Mouse (Mus musculus) layer of hippocampus, adult 9-10 months (tissue): ENCODE measurements around the gene H2-M10.2.
A peak's percentile ranks its signal among the peaks of the same experiment; 100 is the strongest.

Source experiments
- DNase-seq: peaks from one replicate; pipeline ENCODE4 v3.0.0; 2022; ENCODE audit warnings: low spot score

The H2-M10.2 gene

DNA sequence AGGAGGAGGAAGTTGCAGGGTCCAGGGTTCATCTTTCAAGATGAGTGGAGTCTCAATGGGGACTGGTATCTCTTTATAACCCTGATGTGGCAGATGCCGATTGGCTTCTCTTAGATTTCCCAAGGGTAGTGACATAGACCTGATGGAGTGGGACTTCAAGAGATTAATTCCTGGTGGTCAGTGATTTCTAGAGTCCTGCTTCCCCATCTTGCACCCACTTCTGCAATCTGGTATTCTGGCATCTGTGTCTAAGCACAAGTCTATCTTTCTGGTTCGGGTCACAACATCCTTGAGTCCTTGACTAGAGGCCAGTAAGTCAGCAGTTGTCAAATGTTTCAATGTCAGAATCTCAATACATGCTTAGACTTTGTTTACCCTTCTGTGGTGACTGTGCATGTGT, at the start of gene H2-M10.2:
H2-M10.2 (minus strand) TSS at position 101 of the 400 bp plus-strand sequence.
- no peak for DNase-seq

DNA sequence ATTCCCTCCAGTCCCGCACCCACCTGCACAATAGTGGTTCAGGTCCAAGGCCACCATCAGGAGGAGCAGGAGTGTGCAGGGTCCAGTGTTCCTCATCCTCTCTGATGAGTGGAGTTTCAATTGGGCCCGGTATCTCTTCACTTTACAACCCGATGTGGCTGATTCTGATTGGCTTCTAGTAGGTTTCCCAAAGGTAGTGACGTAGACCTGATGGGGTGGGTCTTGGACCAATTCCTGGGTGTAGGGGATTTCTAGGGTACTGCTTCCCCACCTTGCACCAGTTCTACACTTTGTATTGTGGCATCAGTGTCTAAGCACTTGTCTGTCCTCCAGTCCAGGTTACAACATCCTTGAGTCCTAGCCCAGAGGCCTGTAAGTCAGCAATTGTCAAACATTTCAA, 39.8 kb upstream of the H2-M10.2 start, which contains the start of gene H2-M10.1:
H2-M10.1 (minus strand) TSS at position 101 of the 400 bp plus-strand sequence.
- no peak for DNase-seq

DNA sequence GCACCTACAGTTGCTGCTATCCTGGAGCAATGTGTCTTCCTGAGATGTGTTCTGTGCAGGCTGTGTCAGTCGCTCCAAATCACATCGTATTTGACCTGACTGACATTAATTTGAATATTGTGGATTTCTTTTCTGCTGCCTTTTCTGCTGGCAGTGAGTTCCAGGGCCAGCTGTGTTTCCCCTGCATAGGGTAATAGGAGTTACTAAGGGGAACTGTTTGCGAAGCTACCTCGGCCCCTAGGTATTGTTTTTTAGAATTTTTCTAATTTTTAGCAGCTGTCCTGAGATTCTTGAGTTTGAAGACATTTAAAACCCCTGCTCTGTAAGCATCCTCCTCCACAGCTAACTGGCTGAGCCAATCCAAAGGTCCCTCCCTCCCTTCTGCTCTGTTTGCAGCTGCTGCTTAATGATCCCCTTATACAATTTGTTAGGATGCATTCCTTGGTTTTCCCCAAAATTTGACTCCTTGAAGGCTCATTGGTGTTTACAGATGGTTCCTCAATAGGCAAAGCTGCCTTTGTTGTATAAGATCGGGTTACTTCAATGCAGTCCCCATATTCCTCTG, 29.5 kb upstream of the H2-M10.2 start:
- DNase-seq, result no peak

DNA sequence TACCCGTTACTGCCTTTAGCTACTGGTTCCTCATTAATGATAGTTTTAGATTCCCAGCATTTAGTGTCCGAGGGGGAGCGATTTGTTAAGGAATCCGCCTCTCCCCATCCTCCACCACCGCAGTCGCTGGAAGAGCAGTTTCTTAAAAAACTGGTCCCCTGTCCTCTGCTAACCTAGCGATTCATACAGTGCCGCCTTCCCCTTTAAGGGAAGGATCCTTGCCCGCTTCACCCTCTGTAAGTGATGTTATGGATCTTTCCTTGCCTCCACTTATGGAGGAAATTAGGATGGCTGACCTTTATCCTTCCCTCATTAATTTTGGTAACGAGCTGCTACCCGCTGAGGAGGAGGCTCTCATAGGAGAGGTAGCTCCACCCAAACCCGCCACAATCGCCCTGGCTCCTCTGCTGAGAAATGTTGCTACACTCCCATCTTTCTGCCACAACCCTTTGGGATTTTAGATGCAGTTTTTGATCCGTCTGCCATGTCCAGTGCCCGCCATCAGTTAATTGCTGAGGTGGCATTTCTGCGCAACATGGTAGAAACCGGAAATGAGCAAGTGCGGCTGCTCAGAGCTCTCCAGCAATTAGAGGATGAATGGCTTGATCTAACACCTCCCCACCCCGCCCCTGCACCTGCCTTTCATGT, 28.9 kb upstream of the H2-M10.2 start:
- peak; percentile 57 for DNase-seq

DNA sequence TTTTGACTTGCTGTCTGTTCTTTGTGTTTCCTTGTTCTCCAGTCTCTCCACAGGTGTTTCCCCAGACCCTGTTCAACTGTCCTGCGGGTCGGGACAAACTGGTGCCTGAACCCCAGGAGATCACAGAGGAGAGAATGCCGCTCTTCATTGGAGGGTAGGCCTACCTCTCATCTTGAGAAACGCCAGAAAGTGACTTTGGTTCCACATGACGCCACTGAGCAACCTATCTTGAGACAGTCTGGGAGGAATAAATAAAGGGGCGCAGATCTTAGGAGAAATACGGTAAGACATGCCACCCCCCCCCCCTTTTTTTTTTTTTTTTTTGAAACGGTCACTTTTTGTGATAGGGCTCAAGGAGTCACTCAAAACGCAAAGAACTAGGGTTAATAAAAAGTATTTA, 28.2 kb upstream of the H2-M10.2 start:
- DNase-seq, result no peak

DNA sequence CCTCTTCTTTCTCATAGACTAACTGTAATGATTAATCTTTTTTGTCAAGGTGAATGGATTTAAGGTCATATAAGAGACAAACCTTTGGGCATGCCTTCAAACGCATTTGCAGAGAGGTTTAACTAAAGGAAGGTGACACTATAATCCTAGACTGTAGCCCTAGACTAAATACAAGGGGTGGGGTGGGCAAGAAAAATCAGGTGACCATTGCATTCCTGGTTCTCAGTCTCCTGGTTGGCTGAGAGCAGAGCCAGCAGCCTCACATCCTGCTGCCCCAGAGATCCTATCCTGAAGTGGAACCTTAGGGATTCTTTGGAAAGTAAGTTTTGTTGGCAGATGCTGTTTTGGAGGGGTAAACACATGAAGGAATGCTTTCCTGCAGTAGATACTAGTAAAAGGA, 23.0 kb upstream of the H2-M10.2 start:
- DNase-seq, result no peak

DNA sequence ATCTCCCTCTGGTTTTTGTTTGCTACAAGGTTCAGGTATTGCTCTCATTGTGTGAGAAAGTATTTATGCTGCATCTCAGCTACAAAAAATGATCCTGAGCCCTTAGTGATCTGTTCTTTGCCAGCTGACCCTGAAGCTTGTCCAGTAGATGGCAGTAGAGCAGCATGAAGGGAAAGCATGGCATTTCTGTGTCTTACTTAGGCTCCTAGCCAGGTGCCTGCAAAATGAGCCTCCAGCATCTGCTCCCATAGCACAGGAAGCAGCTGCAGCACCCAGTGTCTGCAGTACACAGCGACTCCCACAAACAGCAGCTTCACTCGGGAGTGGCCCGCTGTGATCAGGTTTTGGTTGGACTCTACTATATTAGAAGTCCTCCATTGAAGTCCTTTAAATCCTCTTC, 22.6 kb upstream of the H2-M10.2 start:
- DNase-seq, result peak; percentile 72

DNA sequence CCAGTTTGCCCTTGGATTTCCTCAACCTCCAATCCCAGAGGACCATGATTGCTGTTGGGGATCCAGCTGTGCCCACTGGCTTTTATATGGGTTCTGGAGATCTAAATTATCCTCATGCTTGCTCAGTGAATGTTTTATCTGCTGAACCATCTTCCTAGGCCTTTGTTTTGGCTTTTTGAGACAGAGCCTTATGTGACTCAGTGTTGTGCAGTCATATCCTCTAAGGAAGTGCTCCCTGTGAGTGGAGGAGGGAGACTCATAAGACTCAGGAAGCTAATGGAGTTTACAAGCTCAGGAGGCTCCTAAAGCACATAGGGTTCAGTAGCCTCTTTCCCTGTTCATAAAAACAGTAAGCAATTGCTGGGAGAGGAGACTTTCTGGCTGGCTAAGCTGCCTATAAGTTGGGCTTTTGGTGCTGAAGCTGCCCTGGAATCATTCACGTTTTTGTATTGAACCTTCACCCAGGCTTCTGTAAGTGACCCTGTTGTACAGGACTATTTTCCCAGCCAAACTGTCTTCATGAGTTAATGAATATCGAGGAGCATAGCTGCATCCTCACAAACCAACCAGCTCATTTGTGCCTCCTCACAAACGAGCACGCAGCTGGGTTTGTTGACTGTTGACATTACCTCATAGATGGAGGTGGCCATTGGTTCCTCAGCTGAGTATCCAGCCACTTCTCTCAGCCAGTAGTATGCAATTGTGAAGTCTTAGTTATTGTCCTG, 4.6 kb downstream of the H2-M10.2 start:
- no peak for DNase-seq

DNA sequence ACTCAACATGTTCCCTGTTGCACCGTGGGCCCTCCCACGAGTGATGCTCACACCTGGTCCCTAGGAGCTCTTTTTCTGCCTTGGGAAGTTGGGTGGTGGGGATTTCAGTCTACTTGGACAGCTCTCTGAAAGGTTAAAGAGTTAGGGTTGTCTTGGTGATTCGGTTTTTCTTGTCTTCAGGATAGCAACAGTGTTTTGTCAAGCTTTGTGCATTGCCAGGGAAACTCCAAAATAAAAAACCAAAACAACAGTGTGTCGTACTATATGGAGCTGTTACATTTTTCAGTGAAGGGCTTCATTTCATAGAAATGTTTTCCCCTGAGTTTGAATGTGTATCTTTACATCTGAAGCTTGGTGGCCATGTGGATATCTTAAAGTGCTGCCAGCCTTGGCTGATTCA, 11.5 kb downstream of the H2-M10.2 start:
- DNase-seq, result no peak

DNA sequence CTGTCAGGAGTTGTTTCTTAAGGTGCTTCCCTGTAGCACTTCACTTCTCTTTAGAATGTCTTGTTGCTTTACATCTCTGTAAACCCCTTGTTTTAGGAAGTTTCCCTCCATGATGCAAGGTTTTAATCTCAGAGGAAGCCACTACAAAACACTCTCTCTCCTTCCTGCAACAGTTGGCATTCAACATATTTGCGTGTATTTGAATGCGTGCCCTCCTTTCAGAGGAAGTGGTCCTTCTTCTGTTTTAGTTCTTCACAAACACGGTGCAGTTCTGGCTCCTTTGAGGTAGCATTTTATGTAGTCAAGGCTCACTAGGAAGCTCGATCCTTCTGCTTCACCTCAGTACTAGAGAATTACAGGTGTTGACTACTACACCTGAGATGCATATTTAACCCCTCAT, 12.5 kb downstream of the H2-M10.2 start:
- no peak for DNase-seq

DNA sequence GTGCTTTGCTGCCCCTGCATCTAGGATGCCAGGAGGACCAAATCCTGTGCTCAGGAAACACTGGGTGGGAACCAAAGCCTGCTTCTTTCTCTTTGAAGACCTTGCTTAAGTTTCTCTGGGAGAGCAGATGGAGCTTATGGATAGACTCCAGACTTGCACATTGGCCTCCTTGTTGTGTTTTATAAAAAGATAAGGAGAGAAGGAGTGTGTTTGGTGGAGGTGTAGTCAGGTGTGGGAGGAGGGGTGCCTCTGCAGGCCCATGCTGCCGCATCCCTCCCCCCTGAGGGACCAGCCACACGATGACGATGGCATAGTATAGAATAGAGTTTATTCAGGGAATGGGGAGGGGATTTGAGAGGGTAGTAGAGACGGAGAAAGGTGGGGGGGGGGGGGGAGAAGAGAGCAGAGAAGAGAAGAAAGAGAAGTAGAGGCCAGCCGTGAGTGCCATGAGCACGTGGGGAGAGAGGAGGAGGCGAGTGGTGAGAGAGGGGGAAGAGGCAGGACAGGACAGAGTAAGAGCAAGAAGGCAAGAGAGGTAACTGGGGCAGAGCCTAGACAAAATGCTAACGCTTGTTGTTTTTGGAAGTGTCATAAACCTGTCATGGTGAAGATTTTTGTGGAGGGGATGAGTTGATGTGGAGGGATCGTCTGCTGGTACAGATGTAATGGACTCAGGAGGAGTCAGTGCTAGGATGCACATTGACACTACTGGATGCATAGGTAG, 13.5 kb downstream of the H2-M10.2 start:
- no peak for DNase-seq

DNA sequence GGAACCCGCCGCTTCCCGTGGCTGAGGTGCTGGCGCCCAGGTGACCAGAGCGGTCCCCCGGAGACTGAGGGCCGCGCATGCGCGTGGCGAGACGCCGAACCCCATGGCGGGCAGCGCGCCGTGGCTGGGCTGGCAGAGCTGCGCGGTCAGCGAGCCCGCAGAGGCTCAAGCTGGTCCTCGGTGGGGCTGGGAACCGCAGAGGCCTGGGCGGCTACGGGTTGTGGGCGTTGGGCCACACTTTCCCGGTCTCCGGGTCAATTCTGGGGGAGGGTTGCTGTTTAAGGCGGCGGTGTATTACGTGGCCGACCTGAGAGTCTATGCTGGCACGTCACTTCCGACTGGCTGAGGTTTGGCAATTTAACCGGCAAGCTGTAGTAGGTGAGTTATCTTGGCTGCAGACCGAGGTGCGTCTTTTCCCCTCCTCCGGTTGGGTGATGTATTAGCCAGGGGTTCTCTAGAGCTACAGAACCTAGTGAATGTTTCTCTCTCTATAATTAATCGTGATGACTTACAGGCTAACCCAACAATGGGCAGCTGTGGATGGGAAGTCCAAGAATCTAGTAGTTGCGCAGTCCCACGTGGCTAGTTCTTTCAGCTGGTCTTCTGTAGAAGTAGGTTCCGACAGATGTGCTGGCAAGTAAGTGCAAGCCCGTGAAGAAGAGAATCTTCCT, 14.6 kb downstream of the H2-M10.2 start, which contains the start of gene Trim39:
Trim39 (minus strand) TSS at position 662 of the 671 bp plus-strand sequence.
- DNase-seq, result peak; percentile 84

DNA sequence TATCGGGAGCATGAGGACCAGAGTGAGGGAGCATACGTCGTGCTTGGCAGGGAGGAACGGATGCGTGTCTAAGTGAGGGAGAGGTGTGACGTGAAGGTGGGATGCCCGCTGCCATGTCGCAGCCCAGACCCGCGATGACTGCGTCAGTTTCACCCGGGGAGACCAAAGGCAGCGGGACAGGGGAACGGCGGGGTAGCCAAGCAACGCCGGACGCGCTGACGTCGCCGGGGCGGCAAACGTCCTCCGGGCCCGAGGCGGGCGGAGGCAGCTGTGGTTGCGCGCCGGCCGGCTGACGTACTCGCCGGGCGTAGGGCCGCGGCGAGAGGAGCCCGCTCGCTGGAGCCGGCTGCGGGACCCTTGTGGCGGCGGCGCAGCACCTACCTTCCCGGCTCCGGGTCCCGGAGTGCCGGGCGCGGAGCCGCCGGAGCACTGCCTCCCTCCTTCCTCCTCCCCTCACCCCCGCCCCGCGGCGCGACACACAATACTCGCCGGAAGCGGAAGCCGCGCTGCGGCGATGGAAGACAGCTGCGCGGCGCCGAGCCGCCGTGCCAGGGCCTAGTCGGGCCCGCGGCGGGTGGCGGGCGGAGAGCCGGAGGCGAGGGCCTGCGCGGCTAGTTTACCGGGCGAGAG, 15.2 kb downstream of the H2-M10.2 start:
- DNase-seq, result peak; percentile 76

DNA sequence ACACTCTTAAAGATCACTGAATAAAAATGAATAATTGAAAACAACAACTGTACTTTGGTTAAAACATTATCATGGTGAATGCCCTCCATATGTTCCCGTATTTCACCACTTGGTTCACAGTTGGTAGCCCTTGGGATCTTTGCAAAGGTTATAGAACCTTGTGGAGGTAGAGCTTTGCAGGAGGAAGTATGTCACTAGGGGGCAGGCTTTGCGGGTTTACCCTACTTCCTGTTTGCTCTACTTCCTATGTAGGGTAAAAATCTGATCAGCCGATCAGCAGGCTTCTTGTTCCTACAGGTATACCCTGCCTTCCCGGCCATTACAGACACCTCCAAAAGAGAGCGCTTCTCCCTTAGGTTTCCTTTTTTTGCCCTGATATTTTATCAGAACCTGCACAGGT, 20.5 kb downstream of the H2-M10.2 start:
- DNase-seq, result no peak

DNA sequence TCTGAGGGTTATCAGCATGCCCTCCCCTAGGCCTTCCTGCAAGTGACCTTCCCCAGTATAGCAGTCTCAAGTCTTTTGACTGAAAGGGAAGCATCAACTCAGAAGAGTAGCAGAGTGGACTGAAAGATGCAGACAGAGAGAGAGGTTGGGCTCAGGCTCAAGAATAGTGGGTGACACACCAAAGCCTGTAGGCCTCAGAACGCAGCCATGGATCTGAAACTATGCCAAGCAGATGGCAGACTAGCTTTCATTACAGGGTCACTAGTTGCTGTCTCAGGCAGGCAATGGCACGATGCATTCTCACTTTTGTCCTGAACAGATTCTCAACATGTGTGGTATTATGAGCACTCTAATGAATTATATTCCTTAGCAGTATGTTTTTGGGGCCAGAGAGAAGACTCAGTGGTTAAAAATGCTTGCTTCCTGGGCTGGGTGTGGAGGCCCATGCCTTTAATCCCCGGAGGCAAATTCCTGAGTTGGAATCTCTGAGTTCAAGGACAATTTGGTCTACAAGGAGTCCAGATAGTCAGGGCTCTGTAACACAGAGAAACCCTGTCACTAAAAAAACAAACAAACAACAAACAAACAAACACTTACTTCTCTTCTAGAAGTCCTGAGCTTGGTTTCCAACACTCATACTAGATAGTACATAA, 21.9 kb downstream of the H2-M10.2 start:
- no peak for DNase-seq

DNA sequence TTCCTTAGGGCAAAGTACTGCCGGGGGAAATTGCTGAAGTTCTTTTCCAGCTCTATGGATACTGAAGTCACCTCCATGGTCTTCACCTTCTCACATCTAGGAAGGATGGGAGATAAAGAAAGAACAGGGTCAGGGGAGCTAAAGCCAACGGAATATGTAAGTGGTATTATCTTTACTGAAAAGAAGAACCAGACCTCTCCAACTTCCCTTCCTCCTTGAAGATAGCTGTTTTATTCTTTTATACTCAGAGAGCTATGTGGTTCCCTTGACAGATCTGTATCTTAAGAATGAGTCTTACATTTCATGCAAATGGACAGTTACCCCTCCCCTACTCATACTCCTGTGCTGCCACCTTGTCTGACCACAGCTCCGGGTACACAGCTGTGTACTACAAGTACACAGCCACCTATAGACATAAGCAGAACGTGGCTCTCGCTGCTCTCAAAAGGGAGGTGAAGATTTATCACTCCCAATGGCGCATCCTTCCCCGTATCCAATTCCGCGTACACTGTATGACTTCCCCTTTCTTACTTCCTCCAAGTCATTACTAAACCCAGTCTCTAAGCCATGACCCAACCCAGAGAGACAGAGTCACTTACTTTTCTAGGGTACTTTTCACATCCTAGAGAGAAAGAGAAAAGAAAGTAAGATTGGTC, 24.7 kb downstream of the H2-M10.2 start:
- no peak for DNase-seq

DNA sequence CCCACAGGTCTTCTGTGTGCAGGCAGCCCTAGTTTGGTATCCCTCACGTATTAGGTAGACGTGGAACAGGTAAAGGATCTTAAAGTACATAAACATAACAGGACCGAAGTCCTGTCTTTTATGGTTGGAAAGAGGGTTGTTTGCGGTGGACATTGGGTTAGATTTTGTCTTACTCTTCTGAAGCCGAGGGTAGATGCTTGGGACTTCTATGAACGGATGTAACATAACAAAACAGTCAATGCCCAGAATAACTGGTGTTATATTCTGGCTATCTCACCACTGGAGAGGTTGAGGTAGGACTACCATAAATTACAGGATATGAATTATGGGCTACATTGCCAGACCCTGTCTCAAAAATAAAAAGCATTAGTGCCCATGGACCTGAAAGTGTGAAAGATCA, 28.3 kb downstream of the H2-M10.2 start, which contains the start of gene Rpp21:
Rpp21 (minus strand) TSS at position 101 of the 400 bp plus-strand sequence.
- DNase-seq, result no peak

DNA sequence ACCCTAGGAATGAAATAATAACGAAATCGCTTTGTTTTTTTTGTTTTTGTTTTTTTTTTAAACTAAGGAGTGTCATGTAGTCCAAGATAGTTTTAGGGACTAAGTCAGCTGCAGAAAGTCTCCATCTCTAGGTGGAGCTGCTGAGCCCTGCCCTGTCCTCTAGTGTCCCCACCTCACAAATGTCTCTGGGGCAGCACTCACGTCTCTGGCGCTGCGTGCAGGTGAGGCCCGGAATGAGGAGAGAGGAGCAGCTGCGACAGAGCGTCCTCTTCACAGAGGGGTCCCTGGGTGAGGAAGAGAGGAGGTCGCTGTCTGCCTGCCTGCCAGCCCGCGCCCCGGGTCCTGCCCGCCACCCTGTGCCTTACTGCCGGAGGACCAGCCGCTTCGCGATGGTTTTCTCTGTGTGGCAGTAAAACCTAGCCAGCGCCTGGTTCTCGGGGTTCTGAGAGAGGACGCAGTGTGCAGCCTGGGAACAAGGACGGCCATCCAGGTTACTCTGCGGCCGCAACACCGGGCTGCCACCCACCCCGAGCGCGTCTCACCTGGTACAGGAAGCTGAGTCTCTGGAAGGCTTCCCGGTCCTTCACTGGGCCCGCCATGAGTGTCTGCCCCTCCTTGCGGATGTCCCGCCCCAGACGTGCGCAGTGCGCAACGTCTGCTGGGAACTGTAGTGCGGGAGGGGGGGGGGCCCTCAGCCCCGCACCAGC, 28.9 kb downstream of the H2-M10.2 start:
- peak; percentile 63 for DNase-seq

DNA sequence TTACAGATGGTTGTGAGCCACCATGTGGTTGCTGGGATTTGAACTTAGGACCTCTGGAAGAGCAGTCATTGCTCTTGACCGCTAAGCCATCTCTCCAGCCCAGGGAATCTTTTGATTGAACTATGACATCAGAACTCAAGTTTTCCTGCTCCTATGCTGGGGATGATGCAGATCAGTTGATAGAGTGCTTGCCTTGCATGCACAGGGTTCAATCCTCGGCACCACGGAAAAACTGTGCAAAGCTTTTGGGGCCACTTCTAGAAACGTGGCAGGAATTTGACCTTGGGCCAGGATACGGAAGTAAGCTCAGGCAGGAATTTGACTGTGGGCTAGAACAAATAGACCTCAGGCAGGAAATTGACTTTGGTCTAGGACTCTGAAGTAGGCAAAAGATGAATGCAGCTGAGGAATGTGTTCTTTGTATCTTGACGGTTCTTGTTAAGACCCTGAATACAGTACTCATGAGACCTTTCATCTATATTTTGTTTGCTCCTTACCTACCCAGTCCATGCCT, 33.1 kb downstream of the H2-M10.2 start:
- no peak for DNase-seq
